Mouse (Mus musculus): ENCODE data around the gene Adprm.

GRCm38 (mm10) chr11:67023802-67024340 is 28.5 kb downstream of the Adprm start:
- TF ChIP-seq CTCF (conservative IDR thresholded peaks at IDR 0.05 in 1 of 2, IDR thresholded peaks at IDR 0.05 in 1 of 2; ENCODE audit: low read depth in 2 of 2, low read length in 2 of 2) (no peak), TBP (conservative IDR thresholded peaks at IDR 0.05; ENCODE audit: low read depth, low read length) (no peak), POLR2A (IDR thresholded peaks at IDR 0.05; ENCODE audit: low read depth, low read length) (no peak), EP300 (IDR thresholded peaks at IDR 0.05; ENCODE audit: low read length) (no peak), RCOR1 (conservative IDR thresholded peaks at IDR 0.05; ENCODE audit: low read depth, low read length) (no peak), E2F4 (IDR thresholded peaks at IDR 0.05; ENCODE audit: insufficient replicate concordance, low read depth, low read length) (no peak), BHLHE40 (IDR thresholded peaks at IDR 0.05; ENCODE audit: low read depth, low read length) (no peak), SIN3A (IDR thresholded peaks at IDR 0.05; ENCODE audit: low read length) (no peak), GABPA (IDR thresholded peaks at IDR 0.05; ENCODE audit: insufficient replicate concordance, low read depth, low read length) (no peak), RAD21 (IDR thresholded peaks at IDR 0.05; ENCODE audit: low read depth, low read length) (no peak), ELF1 (IDR thresholded peaks at IDR 0.05; ENCODE audit: low read depth, low read length) (no peak), ZC3H11A (IDR thresholded peaks at IDR 0.05; ENCODE audit: low read depth, low read length) (no peak), NRF1 (IDR thresholded peaks at IDR 0.05; ENCODE audit: low read depth, low read length) (no peak)

Measured in CH12.LX (cell line).